Mouse (Mus musculus): ENCODE results near the gene Sult6b2.

- TF ChIP-seq POLR2A (IDR thresholded peaks at IDR 0.05; ENCODE audit: extremely low read depth, insufficient read depth, low read length) (no peak), CTCF (IDR thresholded peaks at IDR 0.05; ENCODE audit: low read depth, low read length) (no peak)
Observed at GRCm38 (mm10) chr6:142757334-142757965, 46.9 kb downstream of the Sult6b2 start.

All from liver, adult 2 months (tissue).